Mouse (Mus musculus) kidney, adult 2 months (tissue): Measurements from ENCODE around the gene Pkd1l1.

Source experiments
- CTCF ChIP-seq: fragments of 200-500 bp; conservative IDR thresholded peaks from 2 replicates; pipeline ENCODE4 v1.5.1; 2011; ENCODE audit warnings: low read depth, mild to moderate bottlenecking, control low read depth, low read length, moderate library complexity, mixed read lengths; ENCODE audit not compliant: insufficient read depth, insufficient read length
- POLR2A ChIP-seq: fragments of 200-500 bp; IDR thresholded peaks from one replicate; pipeline ENCODE4 v1.6.1; 2011; ENCODE audit warnings: low read depth, low read length, control low read depth

DNA sequence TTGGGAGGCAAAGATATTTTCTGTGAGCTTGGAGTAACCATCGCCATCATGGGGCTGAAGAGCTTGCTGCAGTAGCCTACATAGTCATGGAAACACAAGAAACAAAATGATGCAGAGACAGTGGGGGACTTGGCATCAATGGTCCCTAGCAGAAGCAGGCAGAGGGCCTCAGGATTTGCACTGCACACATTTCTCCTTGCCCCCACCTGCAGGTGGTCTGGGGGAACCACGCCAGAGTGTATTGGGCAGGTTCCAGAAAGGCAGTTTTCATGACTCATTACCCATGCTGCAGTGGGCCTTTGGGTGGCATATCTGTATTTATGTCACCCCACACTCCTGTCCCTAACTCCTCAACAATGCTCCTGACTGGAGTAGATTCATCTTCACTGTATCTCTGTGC is 30.6 kb downstream of the Pkd1l1 start:
- TF ChIP-seq CTCF (no peak), POLR2A (no peak)
